Mouse (Mus musculus) lung, adult 2 months (tissue): ENCODE results near the gene Parp14.

Source experiments
- CTCF ChIP-seq: fragments of 200-500 bp; IDR thresholded peaks from 2 replicates; pipeline ENCODE4 v1.5.1; 2011; ENCODE audit warnings: mild to moderate bottlenecking, low read length, control low read depth; ENCODE audit not compliant: insufficient read depth
- POLR2A ChIP-seq: fragments of 200-500 bp; IDR thresholded peaks from 2 replicates; pipeline ENCODE4 v1.6.1; 2011; ENCODE audit warnings: low read depth, mild to moderate bottlenecking, control low read depth, low read length, borderline replicate concordance; ENCODE audit errors: extremely low read depth

DNA sequence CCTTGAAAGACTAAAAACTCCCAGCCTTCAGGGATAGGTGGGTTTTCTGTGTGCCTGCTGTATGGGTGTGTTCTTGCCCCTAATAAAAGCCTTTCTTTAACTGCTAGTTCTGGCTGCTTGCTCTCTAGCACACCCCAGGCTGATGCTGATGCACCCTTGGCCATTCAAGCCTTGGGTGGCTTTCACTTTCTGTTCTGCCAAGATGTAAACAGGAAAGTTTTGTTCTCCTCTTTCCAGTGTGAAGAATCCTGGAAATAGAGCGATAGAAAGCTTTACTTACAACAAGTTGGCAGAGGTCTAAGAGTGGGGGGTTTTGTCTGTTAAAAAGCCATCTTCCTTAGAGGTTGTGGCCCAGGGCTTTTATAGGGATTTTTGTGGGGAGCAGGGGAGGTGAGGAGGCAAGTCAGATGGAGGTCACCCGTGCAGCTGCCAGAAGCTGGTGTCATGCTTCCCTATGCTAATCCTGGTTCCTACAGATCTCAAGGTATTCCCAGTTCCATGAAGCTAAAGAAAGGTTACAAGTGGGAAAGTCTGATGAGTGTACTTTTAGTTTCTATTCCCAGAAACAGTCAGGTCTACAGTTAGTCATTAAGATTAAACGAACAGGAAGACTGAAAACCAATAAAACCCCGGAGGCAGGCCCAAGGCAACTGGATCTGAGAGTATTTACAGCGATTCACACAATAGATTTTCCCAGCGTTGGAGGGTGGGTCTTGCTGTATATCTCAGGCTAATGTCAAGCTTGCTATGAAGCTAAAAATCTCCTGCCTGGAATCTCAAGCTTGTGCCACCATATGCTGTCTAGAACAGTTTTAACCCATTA, 47.6 kb upstream of the Parp14 start:
- TF ChIP-seq POLR2A (no peak), CTCF (no peak)
